Mouse (Mus musculus) embryonic facial prominence, embryonic 10.5 days (tissue): ENCODE data around the gene Efna5. TPM values are rescaled to one million over a fixed set of nuclear protein-coding genes. Genes with fewer than 3 reads are reported as not detected.
A peak's percentile ranks its signal among the peaks of the same experiment; 100 is the strongest.

ENCODE experiments used
- DNase-seq: peaks from one replicate; pipeline ENCODE4 v3.0.0-alpha.2; 2017; ENCODE audit warnings: low spot score
- H3K27ac ChIP-seq: fragments of 300-500 bp; sonication (generic); replicated peaks from 2 replicates; pipeline ENCODE4 v1.5.1; 2016; ENCODE audit warnings: mild to moderate bottlenecking
- H3K27me3 ChIP-seq: fragments of 300-500 bp; sonication (generic); replicated peaks from 2 replicates; pipeline ENCODE4 v1.6.1; 2016; ENCODE audit warnings: low read depth, mild to moderate bottlenecking; ENCODE audit not compliant: poor library complexity, severe bottlenecking
- H3K36me3 ChIP-seq: fragments of 300-500 bp; sonication (generic); replicated peaks from 2 replicates; pipeline ENCODE4 v1.6.1; 2016; ENCODE audit warnings: mild to moderate bottlenecking, moderate library complexity
- H3K4me1 ChIP-seq: fragments of 300-500 bp; sonication (generic); 2 replicates; pipeline ENCODE4 v1.6.1; 2016
- H3K4me3 ChIP-seq: fragments of 300-500 bp; sonication (generic); 2 replicates; pipeline ENCODE4 v1.5.1; 2016; ENCODE audit warnings: mild to moderate bottlenecking, moderate library complexity
- H3K9me3 ChIP-seq: fragments of 300-500 bp; sonication (generic); 2 replicates; pipeline ENCODE4 v1.6.1; 2016; ENCODE audit warnings: mild to moderate bottlenecking
- WGBS: fragments of 180-500 bp; shearing (Covaris S2); methylation state at CpG from one replicate; pipeline ENCODE4 v1.1.7; 2016; 5-methylcytosine and 5-hydroxymethylcytosine counted together
- polyA plus RNA-seq: library from polyadenylated mRNA; unstranded; fragments of >200 nt; fragmentation: Nextera tagmentation; extraction: Ambion mirVana; gene quantifications from 2 replicates; pipeline ENCODE4 v1.2.1, GENCODE M21; 2016

The Efna5 gene
- polyA plus RNA-seq, 1 experiment from 2014 or later = 61.8 TPM

DNA sequence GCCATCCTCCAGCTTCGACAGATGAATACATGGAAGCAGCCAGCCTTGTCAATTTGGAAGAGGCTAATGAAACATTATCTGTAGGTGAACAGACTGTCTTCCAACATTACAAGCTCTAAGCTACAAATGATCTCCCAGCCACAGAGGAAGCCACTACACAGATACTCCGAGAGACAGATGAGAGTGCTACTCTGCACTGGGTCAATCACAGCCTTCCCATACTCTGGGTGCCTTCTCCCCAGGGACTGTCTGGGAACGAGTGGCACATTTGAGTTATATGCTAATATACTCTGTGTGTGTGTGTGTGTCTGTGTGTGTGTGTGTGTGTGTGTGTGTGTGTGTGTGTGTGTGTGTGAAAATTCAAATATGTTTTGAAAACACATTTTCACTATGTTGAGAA is 30.5 kb downstream of the Efna5 start:
- Histone ChIP-seq H3K9me3 (no peaks in the 10 kb centered on the region), H3K27me3 (no peaks in the 10 kb centered on the region), H3K4me3 (no peak overlapping the region), H3K36me3 (no peaks in the 10 kb centered on the region), H3K27ac (no peak overlapping the region), H3K4me1 (peaks cover 72% of the 10 kb centered on the region)
- WGBS = 47% methylated on average over 3 of the region's 3 CpGs
- DNase-seq = no peak

GRCm38 (mm10) chr17:62849676-62850075 is 31.4 kb downstream of the Efna5 start:
- H3K27me3 ChIP-seq = no peaks in the 10 kb centered on the region
- no peaks in the 10 kb centered on the region for H3K9me3 ChIP-seq
- DNase-seq = no peak
- no peak overlapping the region for H3K27ac ChIP-seq
- H3K4me1 ChIP-seq = peaks cover 79% of the 10 kb centered on the region
- H3K36me3 ChIP-seq = no peaks in the 10 kb centered on the region
- H3K4me3 ChIP-seq = no peak overlapping the region
- 91% methylated on average over 6 of the region's 6 CpGs for WGBS

GRCm38 (mm10) chr17:62845656-62846055 is 35.5 kb downstream of the Efna5 start:
- Histone ChIP-seq H3K4me3 (no peak overlapping the region), H3K36me3 (no peaks in the 10 kb centered on the region), H3K9me3 (no peaks in the 10 kb centered on the region), H3K4me1 (peaks cover 51% of the 10 kb centered on the region), H3K27ac (no peak overlapping the region), H3K27me3 (no peaks in the 10 kb centered on the region)
- no peak for DNase-seq
- 25% methylated on average over 5 of the region's 5 CpGs for WGBS

- Histone ChIP-seq H3K27ac (no peak overlapping the region), H3K4me3 (no peak overlapping the region), H3K27me3 (no peaks in the 10 kb centered on the region), H3K4me1 (peaks cover 42% of the 10 kb centered on the region), H3K36me3 (no peaks in the 10 kb centered on the region), H3K9me3 (no peaks in the 10 kb centered on the region)
- WGBS = 57% methylated on average over 5 of the region's 5 CpGs
- DNase-seq = no peak
Observed at GRCm38 (mm10) chr17:62844329-62844728, 36.8 kb downstream of the Efna5 start.

- 56% methylated on average over 7 of the region's 7 CpGs for WGBS
- H3K27me3 ChIP-seq = no peaks in the 10 kb centered on the region
Observed at GRCm38 (mm10) chr17:62837336-62837735, 43.8 kb downstream of the Efna5 start.

DNA sequence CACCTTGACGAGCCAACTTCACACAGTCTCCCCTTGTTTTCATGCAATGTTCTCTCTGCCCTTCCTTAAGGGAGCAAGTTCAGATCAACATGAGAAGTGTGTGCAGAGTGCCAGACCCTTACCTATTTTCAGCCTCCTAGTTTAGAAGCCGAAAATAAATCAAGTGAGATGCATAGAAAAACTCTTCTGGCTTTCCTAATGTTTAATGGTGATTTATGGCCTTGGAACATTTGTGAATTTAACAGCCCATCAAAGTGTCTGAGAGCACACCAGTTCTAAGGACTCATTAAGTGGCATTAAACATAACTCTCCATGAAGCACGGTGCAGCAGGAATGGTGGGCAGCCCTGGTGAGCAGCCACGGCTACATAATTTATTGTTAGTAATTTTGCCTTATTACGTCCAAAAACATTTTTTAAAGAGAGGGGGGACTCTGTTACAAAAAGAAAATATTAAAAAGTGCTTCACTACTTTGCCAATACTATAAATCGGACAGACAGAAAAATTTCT is 44.5 kb downstream of the Efna5 start:
- H3K4me3 ChIP-seq = no peak overlapping the region
- H3K9me3 ChIP-seq = peaks cover 6% of the 10 kb centered on the region; the same call in 1 of the 2 replicates
- H3K36me3 ChIP-seq = peaks cover 20% of the 10 kb centered on the region
- DNase-seq = no peak
- no peaks in the 10 kb centered on the region for H3K27me3 ChIP-seq
- WGBS = 89% methylated on average over 6 of the region's 6 CpGs
- H3K4me1 ChIP-seq = peaks cover 6% of the 10 kb centered on the region
- H3K27ac ChIP-seq = no peak overlapping the region

More at GRCm38 (mm10) chr17:62837336-62837735, 43.8 kb downstream of the Efna5 start:
- Histone ChIP-seq H3K36me3 (peaks cover 20% of the 10 kb centered on the region), H3K4me3 (no peak overlapping the region), H3K4me1 (peaks cover 6% of the 10 kb centered on the region), H3K27ac (no peak overlapping the region), H3K9me3 (peaks cover 6% of the 10 kb centered on the region; the same call in 1 of the 2 replicates)
- DNase-seq = no peak

GRCm38 (mm10) chr17:62832550-62833127 is 48.5 kb downstream of the Efna5 start:
- H3K4me1 ChIP-seq = peaks cover 24% of the 10 kb centered on the region
- 0 out of 2 replicates have a peak, but pooled peaks cover 5% of the 10 kb centered on the region for H3K27me3 ChIP-seq
- no peak for DNase-seq
- no peak overlapping the region for H3K4me3 ChIP-seq
- peaks cover 6% of the 10 kb centered on the region; the same call in 1 of the 2 replicates for H3K9me3 ChIP-seq
- H3K27ac ChIP-seq = no peak overlapping the region
- WGBS = 55% methylated on average over 16 of the region's 16 CpGs
- peaks cover 16% of the 10 kb centered on the region for H3K36me3 ChIP-seq

- H3K27me3 ChIP-seq = 0 out of 2 replicates have a peak, but pooled peaks cover 5% of the 10 kb centered on the region
- peaks cover 30% of the 10 kb centered on the region for H3K4me1 ChIP-seq
- no peak overlapping the region for H3K4me3 ChIP-seq
- DNase-seq = no peak
- no peak overlapping the region for H3K27ac ChIP-seq
- H3K9me3 ChIP-seq = no peaks in the 10 kb centered on the region
- no peaks in the 10 kb centered on the region for H3K36me3 ChIP-seq
- WGBS = 48% methylated on average over 6 of the region's 6 CpGs
Observed at GRCm38 (mm10) chr17:62827549-62827948, 53.6 kb downstream of the Efna5 start.

DNA sequence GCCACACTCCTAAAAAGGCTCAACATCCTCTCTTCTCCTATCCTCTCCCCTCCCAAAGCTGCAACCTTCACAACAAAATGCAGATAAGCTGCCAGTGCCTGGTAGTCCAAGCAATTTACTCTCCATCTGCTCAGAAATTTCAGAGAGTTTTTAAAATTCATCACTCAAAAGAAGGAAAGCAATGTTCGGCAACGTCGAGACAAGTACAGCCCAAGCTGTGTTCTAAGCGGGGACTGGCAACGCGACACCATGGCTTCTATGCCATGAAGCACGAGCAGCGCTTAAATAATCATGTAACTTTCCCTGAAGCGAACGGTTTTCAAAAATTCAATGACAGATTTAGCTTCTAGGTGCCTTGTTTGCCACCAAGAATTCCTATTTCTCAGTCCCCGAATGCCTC is 59.9 kb downstream of the Efna5 start:
- WGBS = 85% methylated on average over 11 of the region's 11 CpGs
- Histone ChIP-seq H3K27me3 (no peaks in the 10 kb centered on the region), H3K36me3 (no peaks in the 10 kb centered on the region), H3K4me1 (peaks cover 59% of the 10 kb centered on the region), H3K4me3 (no peak overlapping the region), H3K27ac (no peak overlapping the region), H3K9me3 (no peaks in the 10 kb centered on the region)
- no peak for DNase-seq

- Histone ChIP-seq H3K27me3 (no peaks in the 10 kb centered on the region), H3K27ac (no peak overlapping the region), H3K4me3 (no peak overlapping the region), H3K36me3 (no peaks in the 10 kb centered on the region), H3K4me1 (peaks cover 66% of the 10 kb centered on the region), H3K9me3 (no peaks in the 10 kb centered on the region)
- WGBS = 91% methylated on average over 5 of the region's 5 CpGs
- DNase-seq = no peak
Observed at GRCm38 (mm10) chr17:62819931-62820330, 61.2 kb downstream of the Efna5 start.

DNA sequence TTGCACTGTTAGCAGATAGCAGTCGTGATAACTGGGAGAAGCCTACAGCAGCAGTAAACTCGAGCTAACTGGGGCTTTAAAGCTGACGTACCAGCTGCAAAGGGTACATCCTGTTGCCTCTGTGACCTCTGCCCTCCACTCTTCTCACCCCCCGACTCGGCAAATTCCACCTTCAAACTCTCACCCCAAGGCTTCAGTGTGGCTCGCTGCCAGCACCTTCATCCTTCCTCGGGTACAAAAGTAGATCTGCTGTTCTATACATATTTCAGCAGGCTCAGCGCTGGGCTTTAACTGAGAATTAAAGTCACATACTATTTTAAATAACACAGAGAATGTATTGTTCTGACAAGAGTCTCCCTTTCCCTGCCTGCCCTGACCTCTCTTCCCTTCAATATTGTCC is 62.3 kb downstream of the Efna5 start:
- H3K27me3 ChIP-seq = no peaks in the 10 kb centered on the region
- H3K27ac ChIP-seq = no peak overlapping the region; the same call in 1 of the 2 replicates
- peak; percentile 55 for DNase-seq
- H3K36me3 ChIP-seq = no peaks in the 10 kb centered on the region
- no peaks in the 10 kb centered on the region for H3K9me3 ChIP-seq
- H3K4me1 ChIP-seq = peaks cover 66% of the 10 kb centered on the region
- WGBS = 9% methylated on average over 8 of the region's 8 CpGs
- H3K4me3 ChIP-seq = peak overlapping the region; percentile 19

GRCm38 (mm10) chr17:62818337-62818736 is 62.8 kb downstream of the Efna5 start:
- H3K27me3 ChIP-seq = no peaks in the 10 kb centered on the region
- DNase-seq = peak; percentile 58
- H3K9me3 ChIP-seq = no peaks in the 10 kb centered on the region
- H3K27ac ChIP-seq = peak overlapping the region; percentile 49; the same call in 1 of the 2 replicates
- WGBS = 31% methylated on average over 2 of the region's 2 CpGs
- H3K36me3 ChIP-seq = no peaks in the 10 kb centered on the region
- no peak overlapping the region; the same call in 1 of the 2 replicates for H3K4me3 ChIP-seq
- H3K4me1 ChIP-seq = peaks cover 66% of the 10 kb centered on the region

GRCm38 (mm10) chr17:62816879-62817278 is 64.2 kb downstream of the Efna5 start:
- 89% methylated on average over 10 of the region's 10 CpGs for WGBS
- Histone ChIP-seq H3K4me1 (peaks cover 57% of the 10 kb centered on the region), H3K9me3 (no peaks in the 10 kb centered on the region), H3K27ac (no peak overlapping the region), H3K27me3 (no peaks in the 10 kb centered on the region), H3K36me3 (no peaks in the 10 kb centered on the region), H3K4me3 (no peak overlapping the region)
- no peak for DNase-seq
